Mouse (Mus musculus): ENCODE data around the gene Dst. TPM values are rescaled to one million over a fixed set of nuclear protein-coding genes. Genes with fewer than 3 reads are reported as not detected.
A peak's percentile ranks its signal among the peaks of the same experiment; 100 is the strongest.
"Not testable (repeated sequence)": the region's sequence is repeated elsewhere in the genome, so short reads cannot be mapped to it uniquely, and the experiment has no call there.

Dst gene
- polyA plus RNA-seq, 1 experiment from 2014 or later: 24.9 TPM

GRCm38 (mm10) chr1:34297636-34298035, 389.6 kb downstream of the Dst start:
- 73% methylated on average over 9 of the region's 9 CpGs for WGBS
- DNase-seq (ENCODE audit: low spot score): no peak
- Histone ChIP-seq H3K4me1 (ENCODE audit: control insufficient read depth, insufficient read depth, low read length) (peaks cover 14% of the 10 kb centered on the region), H3K9me3 (replicated peaks; ENCODE audit: control insufficient read depth, low read length) (no peaks in the 10 kb centered on the region), H3K27ac (ENCODE audit: low read depth, low read length) (no peak overlapping the region), H3K27me3 (replicated peaks; ENCODE audit: control insufficient read depth, insufficient read depth, low read length) (no peaks in the 10 kb centered on the region), H3K36me3 (ENCODE audit: control insufficient read depth, insufficient read depth, low read length) (peaks cover 50% of the 10 kb centered on the region), H3K4me2 (ENCODE audit: low read length) (no peak overlapping the region), H3K9ac (ENCODE audit: low read length) (no peak overlapping the region), H3K4me3 (ENCODE audit: low read depth, low read length) (no peak overlapping the region)
- ATAC-seq: no peak

GRCm38 (mm10) chr1:34298631-34299184, 390.7 kb downstream of the Dst start:
- peak overlapping the region; percentile 34 for H3K4me2 ChIP-seq (ENCODE audit: low read length)
- peak; percentile 91 for DNase-seq (ENCODE audit: low spot score)
- WGBS: 27% methylated on average over 18 of the region's 18 CpGs

GRCm38 (mm10) chr1:34299507-34299906, 391.5 kb downstream of the Dst start:
- peak overlapping the region; percentile 34 for H3K4me2 ChIP-seq (ENCODE audit: low read length)
- 23% methylated on average over 13 of the region's 13 CpGs for WGBS
- no peaks in the 10 kb centered on the region for H3K9me3 ChIP-seq (replicated peaks; ENCODE audit: control insufficient read depth, low read length)
- peaks cover 14% of the 10 kb centered on the region for H3K4me1 ChIP-seq (ENCODE audit: control insufficient read depth, insufficient read depth, low read length)
- H3K27ac ChIP-seq (ENCODE audit: low read depth, low read length): peak overlapping the region; percentile 44; the same call in 1 of the 2 replicates
- 0 out of 2 replicates have a peak, but pooled peaks have one; percentile 30 for ATAC-seq
- H3K36me3 ChIP-seq (ENCODE audit: control insufficient read depth, insufficient read depth, low read length): peaks cover 43% of the 10 kb centered on the region
- peak; percentile 56 for DNase-seq (ENCODE audit: low spot score)
- no peaks in the 10 kb centered on the region for H3K27me3 ChIP-seq (replicated peaks; ENCODE audit: control insufficient read depth, insufficient read depth, low read length)
- no peak overlapping the region for H3K9ac ChIP-seq (ENCODE audit: low read length)
- no peak overlapping the region for H3K4me3 ChIP-seq (ENCODE audit: low read depth, low read length)

More at GRCm38 (mm10) chr1:34298631-34299184, 390.7 kb downstream of the Dst start:
- peak overlapping the region; percentile 5; the same call in 1 of the 2 replicates for H3K9ac ChIP-seq (ENCODE audit: low read length)
- H3K4me3 ChIP-seq (ENCODE audit: low read depth, low read length): no peak overlapping the region
- peak; percentile 83 for ATAC-seq
- peaks cover 50% of the 10 kb centered on the region for H3K36me3 ChIP-seq (ENCODE audit: control insufficient read depth, insufficient read depth, low read length)
- peak overlapping the region; percentile 44 for H3K27ac ChIP-seq (ENCODE audit: low read depth, low read length)
- H3K27me3 ChIP-seq (replicated peaks; ENCODE audit: control insufficient read depth, insufficient read depth, low read length): no peaks in the 10 kb centered on the region
- H3K4me1 ChIP-seq (ENCODE audit: control insufficient read depth, insufficient read depth, low read length): peaks cover 14% of the 10 kb centered on the region
- no peaks in the 10 kb centered on the region for H3K9me3 ChIP-seq (replicated peaks; ENCODE audit: control insufficient read depth, low read length)

GRCm38 (mm10) chr1:34300309-34300980, 392.4 kb downstream of the Dst start:
- peaks cover 14% of the 10 kb centered on the region for H3K4me1 ChIP-seq (ENCODE audit: control insufficient read depth, insufficient read depth, low read length)
- no peak overlapping the region for H3K4me3 ChIP-seq (ENCODE audit: low read depth, low read length)
- H3K27ac ChIP-seq (ENCODE audit: low read depth, low read length): no peak overlapping the region
- no peak overlapping the region for H3K9ac ChIP-seq (ENCODE audit: low read length)
- H3K4me2 ChIP-seq (ENCODE audit: low read length): no peak overlapping the region
- WGBS: 75% methylated on average over 13 of the region's 13 CpGs
- no peaks in the 10 kb centered on the region for H3K9me3 ChIP-seq (replicated peaks; ENCODE audit: control insufficient read depth, low read length)
- peaks cover 34% of the 10 kb centered on the region for H3K36me3 ChIP-seq (ENCODE audit: control insufficient read depth, insufficient read depth, low read length)
- H3K27me3 ChIP-seq (replicated peaks; ENCODE audit: control insufficient read depth, insufficient read depth, low read length): no peaks in the 10 kb centered on the region
- no peak for DNase-seq (ENCODE audit: low spot score)
- no peak for ATAC-seq

- ATAC-seq: no peak
- Histone ChIP-seq H3K9ac (ENCODE audit: low read length) (no peak overlapping the region), H3K27me3 (replicated peaks; ENCODE audit: control insufficient read depth, insufficient read depth, low read length) (no peaks in the 10 kb centered on the region), H3K4me1 (ENCODE audit: control insufficient read depth, insufficient read depth, low read length) (peaks cover 5% of the 10 kb centered on the region; the same call in 1 of the 2 replicates), H3K4me2 (ENCODE audit: low read length) (no peak overlapping the region), H3K27ac (ENCODE audit: low read depth, low read length) (no peak overlapping the region), H3K4me3 (ENCODE audit: low read depth, low read length) (no peak overlapping the region), H3K36me3 (ENCODE audit: control insufficient read depth, insufficient read depth, low read length) (peaks cover 42% of the 10 kb centered on the region), H3K9me3 (replicated peaks; ENCODE audit: control insufficient read depth, low read length) (no peaks in the 10 kb centered on the region)
- WGBS: 37% methylated on average over 5 of the region's 5 CpGs
- peak; percentile 51 for DNase-seq (ENCODE audit: low spot score)
Observed at GRCm38 (mm10) chr1:34304227-34304626, 396.2 kb downstream of the Dst start.

GRCm38 (mm10) chr1:34306741-34307140, 398.7 kb downstream of the Dst start:
- no peak overlapping the region for H3K9ac ChIP-seq (ENCODE audit: low read length)
- H3K4me3 ChIP-seq (ENCODE audit: low read depth, low read length): no peak overlapping the region
- no peak overlapping the region for H3K27ac ChIP-seq (ENCODE audit: low read depth, low read length)
- H3K4me1 ChIP-seq (ENCODE audit: control insufficient read depth, insufficient read depth, low read length): no peaks in the 10 kb centered on the region
- no peak for ATAC-seq
- H3K27me3 ChIP-seq (replicated peaks; ENCODE audit: control insufficient read depth, insufficient read depth, low read length): no peaks in the 10 kb centered on the region
- DNase-seq (ENCODE audit: low spot score): no peak
- WGBS: 90% methylated on average over 2 of the region's 2 CpGs
- H3K4me2 ChIP-seq (ENCODE audit: low read length): no peak overlapping the region
- H3K36me3 ChIP-seq (ENCODE audit: control insufficient read depth, insufficient read depth, low read length): peaks cover 39% of the 10 kb centered on the region
- H3K9me3 ChIP-seq (replicated peaks; ENCODE audit: control insufficient read depth, low read length): no peaks in the 10 kb centered on the region

GRCm38 (mm10) chr1:34307191-34307590, 399.2 kb downstream of the Dst start:
- Histone ChIP-seq H3K36me3 (ENCODE audit: control insufficient read depth, insufficient read depth, low read length) (peaks cover 37% of the 10 kb centered on the region), H3K9me3 (replicated peaks; ENCODE audit: control insufficient read depth, low read length) (no peaks in the 10 kb centered on the region), H3K4me2 (ENCODE audit: low read length) (no peak overlapping the region), H3K9ac (ENCODE audit: low read length) (no peak overlapping the region), H3K4me1 (ENCODE audit: control insufficient read depth, insufficient read depth, low read length) (no peaks in the 10 kb centered on the region), H3K27ac (ENCODE audit: low read depth, low read length) (no peak overlapping the region), H3K27me3 (replicated peaks; ENCODE audit: control insufficient read depth, insufficient read depth, low read length) (no peaks in the 10 kb centered on the region), H3K4me3 (ENCODE audit: low read depth, low read length) (no peak overlapping the region)
- 92% methylated on average over 15 of the region's 15 CpGs for WGBS
- ATAC-seq (no peak), DNase-seq (ENCODE audit: low spot score) (no peak)

- H3K9ac ChIP-seq (ENCODE audit: low read length); H3K27ac ChIP-seq (ENCODE audit: low read depth, low read length); H3K27me3 ChIP-seq (replicated peaks; ENCODE audit: control insufficient read depth, insufficient read depth, low read length); H3K4me3 ChIP-seq (ENCODE audit: low read depth, low read length); H3K4me2 ChIP-seq (ENCODE audit: low read length); H3K4me1 ChIP-seq (ENCODE audit: control insufficient read depth, insufficient read depth, low read length); DNase-seq (ENCODE audit: low spot score); H3K9me3 ChIP-seq (replicated peaks; ENCODE audit: control insufficient read depth, low read length); ATAC-seq: not testable (repeated sequence)
- peaks cover 22% of the 10 kb centered on the region for H3K36me3 ChIP-seq (ENCODE audit: control insufficient read depth, insufficient read depth, low read length)
- WGBS: 97% methylated on average over 3 of the region's 3 CpGs
Observed at GRCm38 (mm10) chr1:34308841-34309240, 400.8 kb downstream of the Dst start.

GRCm38 (mm10) chr1:34309396-34309795, 401.4 kb downstream of the Dst start:
- H3K4me3 ChIP-seq (ENCODE audit: low read depth, low read length): no peak overlapping the region
- 97% methylated on average over 12 of the region's 12 CpGs for WGBS

More at GRCm38 (mm10) chr1:34309396-34309795, 401.4 kb downstream of the Dst start:
- Histone ChIP-seq H3K9me3 (replicated peaks; ENCODE audit: control insufficient read depth, low read length) (no peaks in the 10 kb centered on the region), H3K27ac (ENCODE audit: low read depth, low read length) (no peak overlapping the region), H3K27me3 (replicated peaks; ENCODE audit: control insufficient read depth, insufficient read depth, low read length) (no peaks in the 10 kb centered on the region), H3K4me1 (ENCODE audit: control insufficient read depth, insufficient read depth, low read length) (no peaks in the 10 kb centered on the region), H3K4me2 (ENCODE audit: low read length) (no peak overlapping the region), H3K36me3 (ENCODE audit: control insufficient read depth, insufficient read depth, low read length) (peaks cover 22% of the 10 kb centered on the region), H3K9ac (ENCODE audit: low read length) (no peak overlapping the region)
- DNase-seq (ENCODE audit: low spot score) (no peak), ATAC-seq (no peak)

Data from forebrain, embryonic 14.5 days (tissue).